Mouse (Mus musculus) CH12.LX (cell line): ENCODE results near the gene Dab1. TPM values are rescaled to one million over a fixed set of nuclear protein-coding genes. Genes with fewer than 3 reads are reported as not detected.

Source experiments
- DNase-seq: peaks from one replicate; pipeline ENCODE4 v3.0.0-alpha.2; 2013; ENCODE audit errors: extremely low read depth
- H3K27ac ChIP-seq: 2 replicates; pipeline ENCODE4 v1.5.1; 2012; ENCODE audit warnings: low read depth, mild to moderate bottlenecking, control low read depth, moderate library complexity; ENCODE audit not compliant: insufficient read depth
- H3K27me3 ChIP-seq: replicated peaks from 2 replicates; pipeline ENCODE3; 2012; ENCODE audit warnings: inconsistent platforms
- H3K36me3 ChIP-seq, 2 experiments: replicated peaks in 1 of 2; 2 replicates each; pipeline versions ENCODE3 to v1.6.1; 2012; ENCODE audit warnings: inconsistent platforms in 1 of 2, low read length in 1 of 2, mild to moderate bottlenecking in 1 of 2, mixed read lengths in 1 of 2, moderate library complexity in 1 of 2; ENCODE audit not compliant: control insufficient read depth in 1 of 2, insufficient read depth in 1 of 2
- H3K4me1 ChIP-seq, 2 experiments: 2 replicates each; pipeline ENCODE4 v1.6.1; 2012; ENCODE audit warnings: inconsistent platforms in 1 of 2, moderate library complexity in 1 of 2; ENCODE audit not compliant: insufficient read depth in 2 of 2, control insufficient read depth in 1 of 2
- H3K4me2 ChIP-seq: 2 replicates; pipeline ENCODE4 v1.6.1; 2012; ENCODE audit warnings: low read depth, mild to moderate bottlenecking, control low read depth; ENCODE audit not compliant: poor library complexity, insufficient read depth, severe bottlenecking
- H3K4me3 ChIP-seq, 3 experiments: fragments of 150-350 bp in 1 of 3; sonication (generic) in 1 of 3; replicated peaks in 1 of 3; 2 replicates each; pipeline versions ENCODE3 to v1.5.1; 2011 to 2012; ENCODE audit warnings: low read depth in 2 of 3, low read length in 2 of 3, mild to moderate bottlenecking in 2 of 3, moderate library complexity in 2 of 3, control low read depth in 1 of 3, improper control_type of control experiment in 1 of 3, inconsistent platforms in 1 of 3, mixed read lengths in 1 of 3; ENCODE audit not compliant: poor library complexity in 1 of 3
- H3K79me2 ChIP-seq: replicated peaks from 2 replicates; pipeline ENCODE4 v1.6.1; 2012; ENCODE audit warnings: mild to moderate bottlenecking, moderate library complexity; ENCODE audit not compliant: control insufficient read depth, poor library complexity, insufficient read depth, severe bottlenecking; ENCODE audit errors: extremely low read depth
- H3K9ac ChIP-seq: 2 replicates; pipeline ENCODE4 v1.6.1; 2012; ENCODE audit warnings: low read depth, mild to moderate bottlenecking, control low read depth, moderate library complexity; ENCODE audit not compliant: insufficient read depth
- H3K9me3 ChIP-seq: replicated peaks from 2 replicates; pipeline ENCODE3; 2012; ENCODE audit warnings: low read length, inconsistent platforms, mixed read lengths
- BHLHE40 ChIP-seq: IDR thresholded peaks from 2 replicates; pipeline ENCODE4 v1.6.1; 2011; ENCODE audit warnings: mild to moderate bottlenecking, low read depth, low read length, improper control_type of control experiment
- CHD2 ChIP-seq: IDR thresholded peaks from 2 replicates; pipeline ENCODE4 v1.6.1; 2011; ENCODE audit warnings: low read length, improper control_type of control experiment
- EP300 ChIP-seq: IDR thresholded peaks from 2 replicates; pipeline ENCODE4 v1.6.1; 2011; ENCODE audit warnings: low read length, improper control_type of control experiment
- ETS1 ChIP-seq: conservative IDR thresholded peaks from 2 replicates; pipeline ENCODE4 v1.6.1; 2012; ENCODE audit warnings: low read depth, mild to moderate bottlenecking, inconsistent platforms, low read length, improper control_type of control experiment, moderate library complexity
- GABPA ChIP-seq: IDR thresholded peaks from 2 replicates; pipeline ENCODE4 v1.6.1; 2012; ENCODE audit warnings: low read depth, low read length, improper control_type of control experiment, inconsistent platforms; ENCODE audit not compliant: insufficient replicate concordance
- HCFC1 ChIP-seq: IDR thresholded peaks from 2 replicates; pipeline ENCODE4 v1.6.1; 2012; ENCODE audit warnings: low read depth, mild to moderate bottlenecking, inconsistent platforms, low read length, improper control_type of control experiment
- IRF4 ChIP-seq: IDR thresholded peaks from 2 replicates; pipeline ENCODE4 v1.6.1; 2014; ENCODE audit warnings: low read depth, mild to moderate bottlenecking, inconsistent platforms, low read length, improper control_type of control experiment
- JUND ChIP-seq: conservative IDR thresholded peaks from 2 replicates; pipeline ENCODE4 v1.6.1; 2011; ENCODE audit warnings: low read depth, low read length, improper control_type of control experiment
- KAT2A ChIP-seq: IDR thresholded peaks from 2 replicates; pipeline ENCODE4 v1.6.1; 2012; ENCODE audit warnings: low read length, improper control_type of control experiment, inconsistent platforms; ENCODE audit not compliant: insufficient replicate concordance
- MAFK ChIP-seq: IDR thresholded peaks from 2 replicates; pipeline ENCODE4 v1.6.1; 2011; ENCODE audit warnings: low read length, improper control_type of control experiment; ENCODE audit not compliant: insufficient replicate concordance
- MXI1 ChIP-seq: IDR thresholded peaks from 2 replicates; pipeline ENCODE4 v1.6.1; 2011; ENCODE audit warnings: mild to moderate bottlenecking, low read depth, low read length, improper control_type of control experiment
- NELFE ChIP-seq: IDR thresholded peaks from 2 replicates; pipeline ENCODE4 v1.6.1; 2011; ENCODE audit warnings: low read depth, low read length, improper control_type of control experiment
- PAX5 ChIP-seq: IDR thresholded peaks from 2 replicates; pipeline ENCODE4 v1.6.1; 2012; ENCODE audit warnings: low read length, inconsistent platforms, mixed read lengths
- POLR2A ChIP-seq: IDR thresholded peaks from 2 replicates; pipeline ENCODE4 v1.6.1; 2011; ENCODE audit warnings: low read depth, mild to moderate bottlenecking, improper control_type of control experiment, low read length
- SIN3A ChIP-seq: IDR thresholded peaks from 2 replicates; pipeline ENCODE4 v1.6.1; 2012; ENCODE audit warnings: low read length, improper control_type of control experiment, inconsistent platforms
- SMC3 ChIP-seq: IDR thresholded peaks from 2 replicates; pipeline ENCODE4 v1.6.1; 2011; ENCODE audit warnings: low read depth, low read length, improper control_type of control experiment
- TBP ChIP-seq: conservative IDR thresholded peaks from 2 replicates; pipeline ENCODE4 v1.6.1; 2011; ENCODE audit warnings: low read depth, low read length, improper control_type of control experiment
- TCF12 ChIP-seq: IDR thresholded peaks from 2 replicates; pipeline ENCODE4 v1.6.1; 2014; ENCODE audit warnings: low read depth, mild to moderate bottlenecking, inconsistent platforms, low read length, improper control_type of control experiment
- UBTF ChIP-seq: IDR thresholded peaks from 2 replicates; pipeline ENCODE4 v1.6.1; 2012; ENCODE audit warnings: low read depth, mild to moderate bottlenecking, inconsistent platforms, low read length, improper control_type of control experiment, moderate library complexity
- USF1 ChIP-seq: IDR thresholded peaks from 2 replicates; pipeline ENCODE4 v1.6.1; 2014; ENCODE audit warnings: low read depth, mild to moderate bottlenecking, inconsistent platforms, low read length, improper control_type of control experiment
- USF2 ChIP-seq: conservative IDR thresholded peaks from 2 replicates; pipeline ENCODE4 v1.6.1; 2011; ENCODE audit warnings: low read depth, low read length, improper control_type of control experiment
- dilution Hi-C: fragments of 300-500 bp; cut with MboI; formaldehyde crosslinking; loops from 2 replicates; pipeline ENCODE4 v1.14.3; 2020; ENCODE audit warnings: low sequenced_read_pairs; ENCODE audit not compliant: extremely low pct_unique_long_range_greater_than_20kb, extremely low pct_ligation_motif_present
- in situ Hi-C: fragments of 300-500 bp; cut with MboI; formaldehyde crosslinking; loops from 3 replicates; pipeline ENCODE4 v1.14.3; 2019; ENCODE audit warnings: low sequenced_read_pairs, low pct_ligation_motif_present, low pct_unique_long_range_greater_than_20kb, mixed read lengths
- polyA plus RNA-seq: library from polyadenylated mRNA; unstranded; fragments of >175 nt; gene quantifications from 2 replicates; pipeline ENCODE4 v1.2.1, GENCODE M21; 2012; ENCODE audit warnings: low read depth; ENCODE audit not compliant: insufficient read length
- total RNA-seq, 2 experiments: library from RNA; depleted of rRNA; stranded (reverse); fragments of 300-350 nt in 1 of 2; fragments of >200 nt in 1 of 2; gene quantifications; 2 replicates each; pipeline ENCODE4 v1.2.3; 2012 to 2014

Dab1 gene
- total and polyA plus RNA-seq, 3 experiments: not detected

GRCm38 (mm10) chr4:104283906-104284305, 664.7 kb downstream of the Dab1 start:
- Histone ChIP-seq H3K9ac (no peak overlapping the region), H3K27ac (no peak overlapping the region), H3K36me3 (no peaks in the 10 kb centered on the region), H3K9me3 (peaks cover 87% of the 10 kb centered on the region), H3K27me3 (no peaks in the 10 kb centered on the region), H3K4me2 (no peak overlapping the region), H3K4me3 (no peak overlapping the region), H3K4me1 (no peaks in the 10 kb centered on the region), H3K79me2 (no peaks in the 10 kb centered on the region)
- TF ChIP-seq IRF4: no peak
- TF ChIP-seq HCFC1: no peak
- no peak for TF ChIP-seq JUND
- no peak for TF ChIP-seq POLR2A
- no peak for TF ChIP-seq TBP
- dilution Hi-C loops (no loop called here), in situ Hi-C loops (no loop called here)
- no peak for DNase-seq

- Histone ChIP-seq H3K4me2 (no peak overlapping the region), H3K9me3 (peaks cover 69% of the 10 kb centered on the region), H3K27ac (no peak overlapping the region), H3K36me3 (no peaks in the 10 kb centered on the region), H3K4me3 (no peak overlapping the region), H3K27me3 (no peaks in the 10 kb centered on the region), H3K79me2 (no peaks in the 10 kb centered on the region), H3K4me1 (no peaks in the 10 kb centered on the region), H3K9ac (no peak overlapping the region)
- TF ChIP-seq EP300 (no peak), TCF12 (no peak), CHD2 (no peak), MXI1 (no peak), PAX5 (no peak), SMC3 (no peak), POLR2A (no peak), USF1 (no peak), KAT2A (no peak), IRF4 (no peak), UBTF (no peak), GABPA (no peak), HCFC1 (no peak), NELFE (no peak), MAFK (no peak), SIN3A (no peak), TBP (no peak), BHLHE40 (no peak), USF2 (no peak), ETS1 (no peak)
- in situ Hi-C loops (no loop called here), dilution Hi-C loops (no loop called here)
- DNase-seq: no peak
Observed at GRCm38 (mm10) chr4:104288401-104288800, 669.2 kb downstream of the Dab1 start.
